Mouse (Mus musculus) myocyte (in vitro differentiated cells): ENCODE measurements at regions not wholly inside any gene's neighbourhood (a gene's known extent, or its start where the extent isn't known, plus 50 kb on each side); places are given as distances from the start of the nearest gene placed in this dataset.

Experiments used
- H3K27me3 ChIP-seq: one replicate; pipeline ENCODE4 v1.6.1; 2011; ENCODE audit not compliant: control insufficient read depth, insufficient read depth, insufficient read length
- H3K36me3 ChIP-seq: one replicate; pipeline ENCODE4 v1.6.1; 2011; ENCODE audit not compliant: control insufficient read depth, insufficient read depth
- H3K4me2 ChIP-seq: one replicate; pipeline ENCODE4 v1.6.1; 2011; ENCODE audit warnings: low read depth, control low read depth
- H3K4me3 ChIP-seq: one replicate; pipeline ENCODE4 v1.5.1; 2011; ENCODE audit warnings: mild to moderate bottlenecking, control low read depth, moderate library complexity
- H3K79me2 ChIP-seq: one replicate; pipeline ENCODE4 v1.6.1; 2011; ENCODE audit not compliant: control insufficient read depth, insufficient read depth
- H3ac ChIP-seq: one replicate; pipeline ENCODE4 v1.6.1; 2011; ENCODE audit not compliant: control insufficient read depth, insufficient read length
- CEBPB ChIP-seq: IDR thresholded peaks from 2 replicates; pipeline ENCODE4 v1.6.1; 2011; ENCODE audit warnings: mild to moderate bottlenecking, moderate library complexity; ENCODE audit not compliant: poor library complexity, insufficient read depth, severe bottlenecking
- E2F4 ChIP-seq: IDR thresholded peaks from one replicate; pipeline ENCODE4 v1.6.1; 2011; ENCODE audit warnings: mild to moderate bottlenecking, control low read depth, moderate library complexity; ENCODE audit not compliant: insufficient read depth
- MAX ChIP-seq: IDR thresholded peaks from one replicate; pipeline ENCODE4 v1.6.1; 2011; ENCODE audit warnings: low read depth, mild to moderate bottlenecking, control low read depth
- MYOD1 ChIP-seq, 3 experiments: IDR thresholded peaks; one replicate each; pipeline ENCODE4 v1.6.1; 2011; ENCODE audit warnings: control low read depth in 2 of 3, low read depth in 2 of 3, mild to moderate bottlenecking in 2 of 3, moderate library complexity in 1 of 3; ENCODE audit not compliant: insufficient read length in 2 of 3, control insufficient read depth in 1 of 3
- MYOG ChIP-seq, 3 experiments: IDR thresholded peaks; one replicate each; pipeline ENCODE4 v1.6.1; 2011; ENCODE audit warnings: control low read depth in 2 of 3, low read depth in 2 of 3, mild to moderate bottlenecking in 2 of 3; ENCODE audit not compliant: insufficient read length in 2 of 3, control insufficient read depth in 1 of 3, insufficient read depth in 1 of 3
- POLR2A ChIP-seq: IDR thresholded peaks from one replicate; pipeline ENCODE4 v1.6.1; 2011; ENCODE audit warnings: low read depth, mild to moderate bottlenecking, control low read depth, moderate library complexity; ENCODE audit not compliant: insufficient read length
- POLR2AphosphoS2 ChIP-seq: IDR thresholded peaks from one replicate; pipeline ENCODE4 v1.6.1; 2011; ENCODE audit warnings: low read depth, control low read depth; ENCODE audit not compliant: insufficient read length
- REST ChIP-seq: IDR thresholded peaks from one replicate; pipeline ENCODE4 v1.6.1; 2011; ENCODE audit warnings: mild to moderate bottlenecking, control low read depth, moderate library complexity; ENCODE audit not compliant: insufficient read depth, insufficient read length
- SRF ChIP-seq: IDR thresholded peaks from one replicate; pipeline ENCODE4 v1.6.1; 2011; ENCODE audit warnings: low read depth; ENCODE audit not compliant: control insufficient read depth, insufficient read length
- TCF12 ChIP-seq: IDR thresholded peaks from one replicate; pipeline ENCODE4 v1.6.1; 2011; ENCODE audit warnings: mild to moderate bottlenecking, control low read depth; ENCODE audit not compliant: poor library complexity, insufficient read depth, severe bottlenecking
- TCF3 ChIP-seq: IDR thresholded peaks from one replicate; pipeline ENCODE4 v1.6.1; 2011; ENCODE audit warnings: low read depth, control low read depth; ENCODE audit not compliant: insufficient read length
- USF1 ChIP-seq: IDR thresholded peaks from one replicate; pipeline ENCODE4 v1.6.1; 2011; ENCODE audit warnings: low read depth, mild to moderate bottlenecking, control low read depth, moderate library complexity

DNA sequence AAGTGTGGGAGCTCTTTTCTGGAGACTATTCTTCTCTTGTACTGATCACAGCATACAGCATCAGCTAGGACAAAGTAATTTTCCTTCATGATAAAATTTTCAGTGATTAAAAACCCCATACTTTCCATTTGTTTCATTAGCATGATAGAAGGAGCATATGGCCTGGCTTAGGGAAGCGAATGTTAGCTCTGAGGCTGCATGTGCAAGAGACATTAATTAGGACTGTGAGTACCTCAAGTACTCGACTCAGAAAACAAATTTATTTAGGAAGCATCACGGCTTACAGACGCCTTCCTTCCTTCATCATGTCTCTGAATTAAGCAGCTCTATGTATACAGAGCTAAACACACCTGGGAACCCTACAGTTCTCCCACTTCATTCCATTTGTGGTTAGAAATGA is 193.6 kb upstream of the Itga4 start:
- no peaks in the 10 kb centered on the region for H3K79me2 ChIP-seq
- H3K27me3 ChIP-seq, result no peaks in the 10 kb centered on the region
- no peak overlapping the region for H3ac ChIP-seq
- H3K36me3 ChIP-seq, result no peaks in the 10 kb centered on the region
- no peak overlapping the region for H3K4me3 ChIP-seq
- no peak overlapping the region for H3K4me2 ChIP-seq
- TF ChIP-seq CEBPB, result no peak
- no peak for TF ChIP-seq POLR2AphosphoS2
- no peak for TF ChIP-seq SRF
- no peak for TF ChIP-seq USF1

- H3K4me3 ChIP-seq, result no peak overlapping the region
- no peak overlapping the region for H3ac ChIP-seq
- H3K36me3 ChIP-seq, result no peaks in the 10 kb centered on the region
- H3K79me2 ChIP-seq, result no peaks in the 10 kb centered on the region
- TF ChIP-seq POLR2A, result no peak
- TF ChIP-seq SRF, result no peak
- no peak for TF ChIP-seq E2F4
- TF ChIP-seq MYOD1 (IDR thresholded peaks at IDR 0.05; ENCODE audit: control insufficient read depth in 1 of 3, insufficient read length in 2 of 3, low read depth in 2 of 3), result no peak
- TF ChIP-seq POLR2AphosphoS2, result no peak
- no peak for TF ChIP-seq REST
- TF ChIP-seq MAX, result no peak
- no peak for TF ChIP-seq TCF3
- TF ChIP-seq CEBPB, result no peak
- no peak for TF ChIP-seq USF1
- TF ChIP-seq MYOG (IDR thresholded peaks at IDR 0.05; ENCODE audit: control insufficient read depth in 1 of 3, insufficient read depth in 1 of 3, insufficient read length in 2 of 3, low read depth in 2 of 3), result no peak
- TF ChIP-seq TCF12, result no peak
- H3K4me2 ChIP-seq, result no peak overlapping the region
- H3K27me3 ChIP-seq, result no peaks in the 10 kb centered on the region
Observed at GRCm38 (mm10) chr2:79062196-79062636, 193.0 kb upstream of the Itga4 start.

DNA sequence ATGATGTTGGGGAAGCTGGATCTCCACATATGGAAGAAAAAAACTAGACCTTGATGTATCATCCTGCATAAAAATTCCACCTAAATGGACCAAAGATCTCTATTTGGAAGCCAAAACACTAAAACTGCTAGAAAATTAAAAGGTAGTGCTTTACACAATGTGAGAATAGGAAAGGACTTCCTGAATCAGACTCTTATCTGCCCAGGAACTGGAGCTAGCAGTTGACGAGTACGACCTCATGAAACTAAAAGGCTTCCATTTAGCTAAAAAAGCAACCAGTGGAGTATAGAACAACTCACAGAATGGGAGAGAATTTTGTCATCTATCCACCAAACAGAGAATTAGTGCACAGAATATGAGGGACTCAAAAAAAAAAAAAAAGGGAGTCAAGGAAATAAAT is 191.6 kb upstream of the Itga4 start:
- no peaks in the 10 kb centered on the region for H3K36me3 ChIP-seq
- no peaks in the 10 kb centered on the region for H3K79me2 ChIP-seq
- no peak overlapping the region for H3ac ChIP-seq
- H3K27me3 ChIP-seq, result no peaks in the 10 kb centered on the region
- H3K4me2 ChIP-seq, result no peak overlapping the region
- no peak for TF ChIP-seq CEBPB
- TF ChIP-seq POLR2A, result no peak
- no peak for TF ChIP-seq TCF3
- TF ChIP-seq SRF, result no peak
- TF ChIP-seq MYOD1 (IDR thresholded peaks at IDR 0.05; ENCODE audit: control insufficient read depth in 1 of 3, insufficient read length in 2 of 3, low read depth in 2 of 3), result no peak
- TF ChIP-seq USF1, result no peak
- TF ChIP-seq TCF12, result no peak
- TF ChIP-seq MYOG (IDR thresholded peaks at IDR 0.05; ENCODE audit: control insufficient read depth in 1 of 3, insufficient read depth in 1 of 3, insufficient read length in 2 of 3, low read depth in 2 of 3), result no peak
- no peak for TF ChIP-seq E2F4
- TF ChIP-seq MAX, result no peak
- no peak for TF ChIP-seq REST
- no peak for TF ChIP-seq POLR2AphosphoS2
- no peak overlapping the region for H3K4me3 ChIP-seq

DNA sequence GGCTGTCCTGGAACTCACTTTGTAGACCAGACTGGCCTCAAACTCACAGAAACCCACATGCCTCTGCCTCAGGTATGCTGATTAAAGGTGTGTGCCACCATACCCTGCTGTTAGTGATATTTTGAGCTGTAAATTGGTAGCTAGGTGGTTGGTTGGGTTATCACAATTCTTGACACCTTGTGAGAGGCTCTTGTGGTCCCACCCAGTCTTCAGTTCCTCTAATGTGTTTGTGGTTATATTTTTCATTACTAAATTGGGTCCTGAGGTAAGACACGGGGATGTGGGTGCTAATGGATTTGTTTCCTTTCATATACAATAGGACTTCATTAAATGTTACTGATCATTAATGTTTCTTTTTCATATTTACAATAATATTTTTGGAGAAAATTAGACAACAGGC is 189.9 kb upstream of the Itga4 start:
- Histone ChIP-seq H3K4me2 (no peak overlapping the region), H3K4me3 (no peak overlapping the region), H3ac (no peak overlapping the region), H3K79me2 (no peaks in the 10 kb centered on the region), H3K36me3 (no peaks in the 10 kb centered on the region), H3K27me3 (no peaks in the 10 kb centered on the region)
- TF ChIP-seq USF1 (no peak), REST (no peak), MAX (no peak), E2F4 (no peak), POLR2AphosphoS2 (no peak), SRF (no peak), MYOD1 (IDR thresholded peaks at IDR 0.05; ENCODE audit: control insufficient read depth in 1 of 3, insufficient read length in 2 of 3, low read depth in 2 of 3) (no peak), CEBPB (no peak), TCF12 (no peak)

DNA sequence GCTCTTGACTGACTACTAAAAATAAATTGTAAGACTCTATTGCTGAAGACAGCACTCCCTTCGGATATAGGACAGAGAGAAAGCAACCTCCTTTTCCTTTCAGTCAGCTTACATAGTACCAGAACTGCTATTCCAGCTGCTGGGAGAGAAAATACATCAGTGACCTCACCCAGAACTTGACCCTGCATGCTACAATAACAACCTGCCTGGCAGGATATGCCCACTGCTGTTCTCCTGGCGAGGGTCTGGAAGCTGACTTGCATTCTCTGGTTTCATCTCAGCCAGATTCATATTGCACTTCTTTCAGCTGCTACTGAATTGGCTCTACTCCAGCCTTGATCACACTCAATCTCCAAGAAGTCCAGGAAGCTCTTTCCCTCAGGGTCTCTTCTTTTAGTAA is 179.1 kb upstream of the Itga4 start:
- no peak overlapping the region for H3ac ChIP-seq
- H3K79me2 ChIP-seq, result no peaks in the 10 kb centered on the region
- H3K4me2 ChIP-seq, result peak overlapping the region; percentile 45
- H3K36me3 ChIP-seq, result no peaks in the 10 kb centered on the region
- H3K4me3 ChIP-seq, result no peak overlapping the region
- TF ChIP-seq MYOD1 (IDR thresholded peaks at IDR 0.05; ENCODE audit: control insufficient read depth in 1 of 3, insufficient read length in 2 of 3, low read depth in 2 of 3), result peak in 2 of 3 experiments; percentile 32 to 48
- peak in 2 of 3 experiments; percentile 17 to 49 for TF ChIP-seq MYOG (IDR thresholded peaks at IDR 0.05; ENCODE audit: control insufficient read depth in 1 of 3, insufficient read depth in 1 of 3, insufficient read length in 2 of 3, low read depth in 2 of 3)
- TF ChIP-seq CEBPB, result no peak
- no peak for TF ChIP-seq E2F4
- TF ChIP-seq TCF3, result no peak
- H3K27me3 ChIP-seq, result no peaks in the 10 kb centered on the region
